Mouse (Mus musculus) G1E (cell line): ENCODE results near the gene Hddc3. TPM values are rescaled to one million over a fixed set of nuclear protein-coding genes. Genes with fewer than 3 reads are reported as not detected.
A peak's percentile ranks its signal among the peaks of the same experiment; 100 is the strongest.

Experiments
- ATAC-seq: 2 replicates; pipeline ENCODE4 v1.8.0; 2016; ENCODE audit warnings: mild to moderate bottlenecking; ENCODE audit not compliant: insufficient number of reproducible peaks, poor library complexity, low FRiP score, severe bottlenecking; ENCODE audit errors: extremely low read depth
- DNase-seq: peaks from one replicate; pipeline ENCODE4 v3.0.0; 2012; ENCODE audit warnings: low spot score
- H3K27me3 ChIP-seq: 2 replicates; pipeline ENCODE4 v1.6.1; 2012; ENCODE audit warnings: mild to moderate bottlenecking, low read length, inconsistent platforms; ENCODE audit not compliant: insufficient read depth
- H3K36me3 ChIP-seq: replicated peaks from 2 replicates; pipeline ENCODE3; 2012; ENCODE audit warnings: mild to moderate bottlenecking, inconsistent platforms
- H3K4me1 ChIP-seq: 2 replicates; pipeline ENCODE4 v1.6.1; 2012; ENCODE audit warnings: low read depth, low read length, inconsistent platforms, mixed read lengths; ENCODE audit not compliant: insufficient read depth
- H3K4me3 ChIP-seq: 2 replicates; pipeline ENCODE4 v1.5.1; 2012; ENCODE audit warnings: low read depth, mild to moderate bottlenecking, inconsistent platforms, low read length, moderate library complexity, mixed read lengths
- H3K9me3 ChIP-seq: replicated peaks from 2 replicates; pipeline ENCODE4 v1.6.1; 2012; ENCODE audit warnings: inconsistent platforms
- CTCF ChIP-seq: IDR thresholded peaks from 2 replicates; pipeline ENCODE4 v1.5.1; 2012; ENCODE audit warnings: low read depth, low read length, inconsistent platforms, mixed read lengths
- GATA1 ChIP-seq: IDR thresholded peaks from 2 replicates; pipeline ENCODE4 v1.6.1; 2012; ENCODE audit warnings: borderline replicate concordance, low read length, inconsistent platforms, mixed read lengths
- GATA2 ChIP-seq: IDR thresholded peaks from 2 replicates; pipeline ENCODE4 v1.6.1; 2012; ENCODE audit warnings: low read depth, low read length, inconsistent platforms, borderline replicate concordance
- POLR2AphosphoS5 ChIP-seq: IDR thresholded peaks from 2 replicates; pipeline ENCODE4 v1.6.1; 2012; ENCODE audit warnings: low read depth, low read length, inconsistent platforms; ENCODE audit not compliant: insufficient replicate concordance
- TAL1 ChIP-seq: conservative IDR thresholded peaks from 2 replicates; pipeline ENCODE4 v1.6.1; 2012; ENCODE audit warnings: low read depth, low read length, inconsistent platforms, mixed read lengths
- polyA plus RNA-seq: library from polyadenylated mRNA; stranded (reverse); fragments of >175 nt; gene quantifications from 2 replicates; pipeline ENCODE4 v1.2.3, GENCODE M21; 2012
- total RNA-seq, 2 experiments: library from RNA; stranded (forward) in 1 of 2; stranded (reverse) in 1 of 2; fragments of 200-1000 nt in 1 of 2; fragments of >200 nt in 1 of 2; fragmentation: Nextera tagmentation in 1 of 2; gene quantifications; 2 replicates each; pipeline ENCODE4 v1.2.3; 2014 to 2017

The Hddc3 gene
- total and polyA plus RNA-seq, 3 experiments: 55.0 to 124 (median 64.8) TPM

- ATAC-seq: no peak
- H3K4me1 ChIP-seq: peaks cover 63% of the 10 kb centered on the region
- no peaks in the 10 kb centered on the region for H3K27me3 ChIP-seq
- no peak for DNase-seq
- TF ChIP-seq GATA2 (no peak), CTCF (no peak), POLR2AphosphoS5 (no peak)
- peaks cover 40% of the 10 kb centered on the region for H3K36me3 ChIP-seq
- H3K4me3 ChIP-seq: no peak overlapping the region
- H3K9me3 ChIP-seq: no peaks in the 10 kb centered on the region
Measured at GRCm38 (mm10) chr7:80341793-80342192, 1.1 kb upstream of the Hddc3 start.

GRCm38 (mm10) chr7:80343270-80344018 is 540 bp downstream of the Hddc3 start:
- peaks cover 34% of the 10 kb centered on the region for H3K36me3 ChIP-seq
- ATAC-seq (no peak), DNase-seq (peak; percentile 23)
- H3K9me3 ChIP-seq: no peaks in the 10 kb centered on the region
- TF ChIP-seq POLR2AphosphoS5: no peak
- TF ChIP-seq GATA1: no peak
- no peak for TF ChIP-seq TAL1
- TF ChIP-seq CTCF: no peak
- TF ChIP-seq GATA2: no peak
- H3K4me3 ChIP-seq: peak overlapping the region; percentile 78
- H3K4me1 ChIP-seq: peaks cover 71% of the 10 kb centered on the region
- no peaks in the 10 kb centered on the region for H3K27me3 ChIP-seq

GRCm38 (mm10) chr7:80346173-80346572 is 3.3 kb downstream of the Hddc3 start:
- DNase-seq (no peak), ATAC-seq (no peak)
- peaks cover 51% of the 10 kb centered on the region for H3K36me3 ChIP-seq
- H3K4me1 ChIP-seq: peaks cover 56% of the 10 kb centered on the region
- no peaks in the 10 kb centered on the region for H3K9me3 ChIP-seq
- no peak overlapping the region for H3K4me3 ChIP-seq
- TF ChIP-seq GATA1: no peak
- no peak for TF ChIP-seq GATA2
- TF ChIP-seq CTCF: no peak
- H3K27me3 ChIP-seq: no peaks in the 10 kb centered on the region

GRCm38 (mm10) chr7:80346830-80347229 is 3.9 kb downstream of the Hddc3 start:
- H3K36me3 ChIP-seq: peaks cover 56% of the 10 kb centered on the region
- H3K27me3 ChIP-seq: no peaks in the 10 kb centered on the region
- H3K4me3 ChIP-seq: no peak overlapping the region
- ATAC-seq (no peak), DNase-seq (no peak)
- TF ChIP-seq CTCF (no peak), POLR2AphosphoS5 (no peak), TAL1 (no peak), GATA2 (no peak), GATA1 (no peak)
- H3K9me3 ChIP-seq: no peaks in the 10 kb centered on the region
- peaks cover 55% of the 10 kb centered on the region for H3K4me1 ChIP-seq

GRCm38 (mm10) chr7:80347670-80348586 is 5.0 kb downstream of the Hddc3 start:
- H3K9me3 ChIP-seq: no peaks in the 10 kb centered on the region
- peaks cover 67% of the 10 kb centered on the region for H3K36me3 ChIP-seq
- ATAC-seq (no peak), DNase-seq (no peak)
- TF ChIP-seq GATA2: no peak
- no peak for TF ChIP-seq CTCF
- TF ChIP-seq TAL1: no peak
- no peak for TF ChIP-seq GATA1
- no peak for TF ChIP-seq POLR2AphosphoS5
- H3K4me3 ChIP-seq: no peak overlapping the region
- peaks cover 45% of the 10 kb centered on the region for H3K4me1 ChIP-seq
- no peaks in the 10 kb centered on the region for H3K27me3 ChIP-seq

GRCm38 (mm10) chr7:80350808-80351207 is 7.9 kb downstream of the Hddc3 start:
- Histone ChIP-seq H3K4me3 (no peak overlapping the region), H3K9me3 (no peaks in the 10 kb centered on the region), H3K27me3 (no peaks in the 10 kb centered on the region), H3K4me1 (peaks cover 34% of the 10 kb centered on the region), H3K36me3 (peaks cover 82% of the 10 kb centered on the region)
- DNase-seq (no peak), ATAC-seq (no peak)
- TF ChIP-seq TAL1 (no peak; the same call in 1 of the 2 replicates), POLR2AphosphoS5 (no peak), GATA1 (no peak), CTCF (no peak), GATA2 (no peak)
